Mouse (Mus musculus) right cerebral cortex, postnatal 14 days (tissue): Measurements from ENCODE around the gene Bsph2.

Experiments used
- DNase-seq: peaks from one replicate; pipeline ENCODE4 v3.0.0; 2022

The Bsph2 gene

GRCm38 (mm10) chr7:13570967-13571366 lies at the start of gene Bsph2:
Bsph2 (minus strand) TSS chr7:13571067.
- no peak for DNase-seq

GRCm38 (mm10) chr7:13511539-13511938 lies 59.3 kb downstream of the Bsph2 start:
- DNase-seq = peak; percentile 4
